Mouse (Mus musculus) heart, embryonic 10.5 days (tissue): ENCODE data around the gene Pdcd4. TPM values are rescaled to one million over a fixed set of nuclear protein-coding genes. Genes with fewer than 3 reads are reported as not detected.

Experiments
- DNase-seq: peaks from one replicate; pipeline ENCODE4 v3.0.0-alpha.2; 2017; ENCODE audit warnings: low spot score
- H3K27ac ChIP-seq: fragments of 300-500 bp; sonication (generic); 2 replicates; pipeline ENCODE4 v1.5.1; 2016; ENCODE audit warnings: mild to moderate bottlenecking
- H3K27me3 ChIP-seq: fragments of 300-500 bp; sonication (generic); 2 replicates; pipeline ENCODE4 v1.6.1; 2016; ENCODE audit warnings: mild to moderate bottlenecking; ENCODE audit not compliant: poor library complexity, insufficient read depth, severe bottlenecking
- H3K36me3 ChIP-seq: fragments of 300-500 bp; sonication (generic); 2 replicates; pipeline ENCODE4 v1.6.1; 2016; ENCODE audit warnings: mild to moderate bottlenecking, moderate library complexity
- H3K4me1 ChIP-seq: fragments of 300-500 bp; sonication (generic); 2 replicates; pipeline ENCODE4 v1.6.1; 2016; ENCODE audit warnings: mild to moderate bottlenecking
- H3K4me3 ChIP-seq: fragments of 300-500 bp; sonication (generic); 2 replicates; pipeline ENCODE4 v1.5.1; 2016; ENCODE audit warnings: mild to moderate bottlenecking, moderate library complexity
- H3K9me3 ChIP-seq: fragments of 300-500 bp; sonication (generic); 2 replicates; pipeline ENCODE4 v1.6.1; 2016; ENCODE audit warnings: mild to moderate bottlenecking, moderate library complexity
- WGBS: fragments of 180-500 bp; shearing (Covaris S2); methylation state at CpG from one replicate; pipeline ENCODE4 v1.1.7; 2016; 5-methylcytosine and 5-hydroxymethylcytosine counted together
- polyA plus RNA-seq: library from polyadenylated mRNA; unstranded; fragments of >200 nt; fragmentation: Nextera tagmentation; extraction: Ambion mirVana; gene quantifications from 2 replicates; pipeline ENCODE4 v1.2.1, GENCODE M21; 2016

The Pdcd4 gene
- polyA plus RNA-seq, 1 experiment from 2014 or later = 35.0 TPM

DNA sequence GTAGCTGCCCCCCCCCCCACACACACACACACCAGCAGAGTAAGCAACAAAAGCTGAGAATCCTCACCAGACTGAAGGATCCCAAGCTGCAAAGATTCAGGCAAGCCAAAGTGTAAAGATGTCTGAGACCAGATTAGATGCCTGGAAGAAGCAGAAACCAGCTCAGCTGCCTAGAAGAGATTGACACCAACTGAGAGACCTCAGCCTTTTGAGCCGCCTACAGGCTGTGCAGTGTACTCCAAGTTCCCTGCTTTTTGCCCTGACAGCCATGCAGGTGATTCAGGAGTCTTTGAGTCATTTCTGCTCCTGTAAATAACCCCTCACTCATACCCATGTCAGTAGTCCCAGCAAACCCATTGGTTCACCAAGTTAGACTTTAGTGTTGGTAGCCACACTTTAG lies 11.6 kb upstream of the Pdcd4 start:
- H3K4me3 ChIP-seq = no peak overlapping the region
- H3K36me3 ChIP-seq = no peaks in the 10 kb centered on the region
- DNase-seq = no peak
- no peak overlapping the region for H3K27ac ChIP-seq
- H3K27me3 ChIP-seq = no peaks in the 10 kb centered on the region
- H3K4me1 ChIP-seq = no peaks in the 10 kb centered on the region
- H3K9me3 ChIP-seq = no peaks in the 10 kb centered on the region
- 68% methylated on average over 1 of the region's 1 CpGs for WGBS

DNA sequence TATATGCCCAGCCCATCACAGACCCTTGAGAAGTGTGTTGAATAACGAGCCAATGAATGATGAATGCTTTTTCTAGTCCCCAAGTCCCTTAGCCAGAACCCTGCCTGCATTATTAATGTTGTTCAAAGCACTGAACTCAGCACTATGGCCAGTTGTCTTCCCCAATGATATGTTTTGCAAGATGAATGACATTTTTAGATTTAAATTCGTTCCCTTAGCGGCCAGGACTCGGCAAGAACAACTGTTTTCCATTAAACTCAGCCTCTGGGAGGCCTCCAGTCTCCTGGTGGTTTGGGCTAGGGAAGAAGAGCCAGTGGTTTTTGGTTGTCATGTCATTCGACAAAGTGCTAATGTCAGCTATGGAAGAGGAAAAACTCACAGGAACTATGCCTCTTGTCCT lies 10.2 kb upstream of the Pdcd4 start:
- H3K9me3 ChIP-seq = no peaks in the 10 kb centered on the region
- no peak overlapping the region for H3K4me3 ChIP-seq
- H3K4me1 ChIP-seq = no peaks in the 10 kb centered on the region
- H3K27me3 ChIP-seq = no peaks in the 10 kb centered on the region
- DNase-seq = no peak
- 70% methylated on average over 5 of the region's 5 CpGs for WGBS
- H3K27ac ChIP-seq = no peak overlapping the region
- no peaks in the 10 kb centered on the region for H3K36me3 ChIP-seq

DNA sequence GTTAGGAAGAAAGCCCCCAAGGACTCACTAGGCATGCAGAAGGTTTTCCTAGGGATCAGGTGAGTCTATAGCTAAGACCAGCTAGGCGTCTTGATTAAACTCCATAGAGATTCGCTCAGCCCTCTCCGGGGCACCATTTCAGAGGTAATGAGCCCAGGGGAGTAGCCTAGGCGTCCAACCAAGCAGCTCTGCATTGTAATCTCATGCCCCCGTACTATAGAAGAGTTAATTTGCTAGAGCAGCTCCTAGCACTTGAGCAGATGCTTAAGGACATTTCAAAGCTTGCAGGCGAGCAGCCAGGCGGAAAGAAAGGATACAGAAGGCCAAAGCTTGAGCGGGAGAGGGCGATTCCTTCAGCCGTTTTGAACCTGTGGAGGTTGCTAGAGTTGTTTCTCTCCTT lies 6.6 kb upstream of the Pdcd4 start:
- 70% methylated on average over 10 of the region's 10 CpGs for WGBS
- no peaks in the 10 kb centered on the region for H3K9me3 ChIP-seq
- no peak for DNase-seq

DNA sequence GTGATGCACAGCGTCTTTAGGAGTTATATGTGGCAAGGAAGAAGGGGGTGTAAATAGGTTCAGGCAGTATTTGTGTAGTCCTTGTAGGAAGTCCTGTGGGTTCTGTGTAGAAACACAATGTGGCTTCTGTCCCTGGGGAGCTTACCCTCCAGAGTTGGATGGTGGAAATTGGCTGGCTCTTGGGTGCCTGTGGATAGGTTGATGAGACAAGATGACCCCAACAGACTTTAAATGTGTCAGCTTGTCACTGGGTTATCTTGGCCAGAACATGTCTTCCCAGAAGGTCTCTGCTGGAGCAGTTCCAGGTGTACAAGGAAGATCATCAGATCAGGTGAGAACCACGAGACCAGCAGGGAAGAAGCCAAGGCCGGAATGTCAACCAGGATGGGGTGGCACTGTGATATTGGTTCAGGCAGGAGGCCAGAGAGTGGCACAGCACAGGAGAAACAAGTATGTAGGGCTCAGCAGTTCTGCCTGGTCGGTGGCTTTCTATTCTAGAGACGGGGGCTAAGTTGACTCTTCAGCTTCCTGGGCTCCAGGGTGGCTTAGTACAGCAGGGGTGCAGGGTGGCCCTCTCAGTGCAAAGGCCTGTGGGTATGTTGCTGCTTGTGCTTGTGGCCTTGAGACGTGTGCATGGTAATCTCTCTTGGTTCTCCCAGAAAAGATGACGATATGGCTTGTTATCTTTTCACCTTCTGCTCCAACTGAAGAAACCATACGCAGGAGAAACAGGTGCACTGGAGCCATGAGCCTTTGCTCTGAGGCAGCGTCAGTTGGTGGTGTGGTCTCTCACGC lies 5.3 kb upstream of the Pdcd4 start:
- H3K36me3 ChIP-seq = no peaks in the 10 kb centered on the region
- H3K4me3 ChIP-seq = no peak overlapping the region
- WGBS = 77% methylated on average over 10 of the region's 10 CpGs
- H3K27ac ChIP-seq = no peak overlapping the region
- DNase-seq = no peak
- peaks cover 3% of the 10 kb centered on the region; the same call in 1 of the 2 replicates for H3K27me3 ChIP-seq
- peaks cover 14% of the 10 kb centered on the region; the same call in 1 of the 2 replicates for H3K4me1 ChIP-seq
- no peaks in the 10 kb centered on the region for H3K9me3 ChIP-seq

More for the DNA sequence above, 6.6 kb upstream of the Pdcd4 start:
- Histone ChIP-seq H3K27ac (no peak overlapping the region), H3K36me3 (no peaks in the 10 kb centered on the region), H3K27me3 (no peaks in the 10 kb centered on the region), H3K4me1 (peaks cover 4% of the 10 kb centered on the region; the same call in 1 of the 2 replicates), H3K4me3 (no peak overlapping the region)

DNA sequence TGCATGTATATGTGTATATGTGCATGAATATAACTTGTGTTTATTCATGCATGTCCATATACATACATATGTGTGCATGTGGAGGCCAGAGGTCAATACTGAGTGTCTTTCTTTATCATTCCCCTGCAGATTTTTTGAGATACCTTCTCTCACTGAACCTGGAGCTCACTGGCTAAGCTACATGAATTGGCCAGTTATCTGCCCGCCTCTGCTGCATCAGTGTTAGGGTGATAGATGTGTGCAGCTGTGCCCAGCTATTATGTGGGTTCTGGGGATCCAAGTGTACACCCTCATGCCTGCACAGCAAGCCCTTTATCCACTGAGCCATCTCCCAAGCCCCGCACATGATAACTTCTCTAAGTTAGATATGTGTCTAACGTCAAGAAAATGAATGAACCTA lies 4.2 kb upstream of the Pdcd4 start:
- H3K9me3 ChIP-seq = no peaks in the 10 kb centered on the region
- peaks cover 19% of the 10 kb centered on the region; the same call in 1 of the 2 replicates for H3K4me1 ChIP-seq
- no peak overlapping the region for H3K27ac ChIP-seq
- DNase-seq = no peak
- no peaks in the 10 kb centered on the region for H3K36me3 ChIP-seq
- WGBS = 85% methylated on average over 3 of the region's 3 CpGs
- peaks cover 3% of the 10 kb centered on the region; the same call in 1 of the 2 replicates for H3K27me3 ChIP-seq
- no peak overlapping the region for H3K4me3 ChIP-seq

DNA sequence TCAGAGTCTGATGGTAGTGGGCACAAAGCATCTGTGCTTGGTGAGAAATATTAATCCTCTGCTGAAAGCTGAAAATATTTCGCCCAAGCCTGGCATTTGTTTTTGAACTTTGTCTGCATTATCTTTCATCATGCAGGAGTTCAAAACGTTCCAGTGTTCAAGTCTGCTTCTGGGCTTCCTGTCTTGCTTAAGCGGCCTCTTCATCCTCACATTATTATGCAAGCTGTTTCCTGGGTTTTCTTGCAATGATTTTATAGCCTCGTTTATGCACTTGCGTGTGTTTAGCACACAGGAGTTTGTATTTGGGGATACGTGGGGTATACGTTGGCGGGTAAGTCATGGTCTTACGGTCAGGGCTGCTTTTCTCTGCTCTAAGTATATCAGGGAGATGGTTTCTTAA lies 3.7 kb upstream of the Pdcd4 start:
- Histone ChIP-seq H3K27me3 (peaks cover 3% of the 10 kb centered on the region; the same call in 1 of the 2 replicates), H3K9me3 (no peaks in the 10 kb centered on the region), H3K27ac (no peak overlapping the region), H3K4me3 (no peak overlapping the region), H3K36me3 (no peaks in the 10 kb centered on the region), H3K4me1 (peaks cover 19% of the 10 kb centered on the region; the same call in 1 of the 2 replicates)
- WGBS = 82% methylated on average over 9 of the region's 9 CpGs
- no peak for DNase-seq

DNA sequence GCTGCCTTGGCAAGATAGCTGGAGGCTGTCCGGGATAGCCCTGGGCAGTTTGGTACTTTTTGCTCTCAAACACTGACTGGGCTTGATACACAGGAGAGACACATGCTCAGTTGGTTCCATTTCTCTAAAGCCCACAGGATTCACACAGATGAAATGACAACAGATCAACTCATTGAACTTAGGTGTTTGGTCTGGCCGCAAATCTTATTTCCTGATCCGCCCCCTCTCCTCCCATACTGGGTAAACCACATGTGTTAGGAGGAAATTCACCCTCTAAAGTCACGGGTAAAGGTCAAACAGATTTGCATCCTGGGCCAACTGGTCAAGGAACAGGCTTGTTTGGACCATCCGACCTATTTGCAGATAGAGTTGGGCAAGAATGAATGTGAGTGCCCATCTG lies 2.5 kb upstream of the Pdcd4 start:
- Histone ChIP-seq H3K36me3 (no peaks in the 10 kb centered on the region), H3K4me1 (peaks cover 24% of the 10 kb centered on the region; the same call in 1 of the 2 replicates), H3K27ac (no peak overlapping the region), H3K4me3 (no peak overlapping the region), H3K27me3 (peaks cover 3% of the 10 kb centered on the region; the same call in 1 of the 2 replicates), H3K9me3 (no peaks in the 10 kb centered on the region)
- 71% methylated on average over 5 of the region's 5 CpGs for WGBS
- DNase-seq = peak; percentile 35

DNA sequence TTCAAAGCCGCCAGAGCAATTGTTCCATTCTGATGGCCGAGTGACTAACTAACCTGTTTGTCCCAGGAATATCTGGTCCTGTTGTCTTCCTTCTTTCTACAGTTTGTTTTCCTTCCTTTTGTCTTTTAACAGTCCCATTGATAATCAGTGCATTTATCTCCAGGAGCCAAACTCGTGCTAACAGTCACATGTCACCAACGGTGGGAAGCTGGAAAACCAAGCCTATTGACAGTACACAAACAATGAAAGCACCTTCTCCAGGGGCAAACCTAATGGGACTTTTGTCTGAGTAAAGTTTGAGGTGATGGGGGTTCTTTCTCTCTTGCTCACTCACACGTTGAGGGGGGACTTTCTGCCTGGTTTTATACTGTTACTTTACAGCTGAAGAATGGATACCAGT lies 1.8 kb upstream of the Pdcd4 start:
- H3K9me3 ChIP-seq = no peaks in the 10 kb centered on the region
- H3K4me3 ChIP-seq = no peak overlapping the region
- DNase-seq = no peak
- no peaks in the 10 kb centered on the region for H3K36me3 ChIP-seq
- H3K4me1 ChIP-seq = peaks cover 24% of the 10 kb centered on the region; the same call in 1 of the 2 replicates
- 35% methylated on average over 5 of the region's 5 CpGs for WGBS
- H3K27ac ChIP-seq = no peak overlapping the region
- H3K27me3 ChIP-seq = peaks cover 3% of the 10 kb centered on the region; the same call in 1 of the 2 replicates

DNA sequence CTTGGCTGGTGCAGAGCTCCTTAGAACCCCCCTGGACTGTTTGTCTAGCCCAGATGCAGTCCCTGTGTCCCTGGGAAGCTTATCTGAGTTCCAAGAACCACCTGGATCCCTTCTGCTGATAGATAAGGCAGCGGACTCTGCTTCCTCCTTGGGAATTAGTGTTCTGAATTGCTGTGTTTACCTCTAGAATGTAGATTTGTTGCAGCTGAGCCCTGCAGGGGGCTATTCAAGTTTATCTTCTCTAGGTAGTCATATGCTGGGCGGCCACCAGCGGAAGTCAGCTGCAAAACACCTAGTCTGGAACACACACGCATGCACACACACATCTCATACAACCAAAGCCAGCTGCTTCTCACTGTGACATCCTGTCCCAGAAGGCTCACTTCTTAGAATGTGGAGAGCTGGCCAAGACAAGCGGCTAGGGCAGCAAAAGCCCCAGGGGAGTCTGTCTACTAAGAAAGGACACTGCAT lies 1.2 kb upstream of the Pdcd4 start:
- Histone ChIP-seq H3K9me3 (no peaks in the 10 kb centered on the region), H3K27me3 (peaks cover 3% of the 10 kb centered on the region; the same call in 1 of the 2 replicates), H3K36me3 (no peaks in the 10 kb centered on the region), H3K27ac (no peak overlapping the region), H3K4me3 (no peak overlapping the region), H3K4me1 (peaks cover 24% of the 10 kb centered on the region; the same call in 1 of the 2 replicates)
- no peak for DNase-seq
- 42% methylated on average over 5 of the region's 5 CpGs for WGBS

DNA sequence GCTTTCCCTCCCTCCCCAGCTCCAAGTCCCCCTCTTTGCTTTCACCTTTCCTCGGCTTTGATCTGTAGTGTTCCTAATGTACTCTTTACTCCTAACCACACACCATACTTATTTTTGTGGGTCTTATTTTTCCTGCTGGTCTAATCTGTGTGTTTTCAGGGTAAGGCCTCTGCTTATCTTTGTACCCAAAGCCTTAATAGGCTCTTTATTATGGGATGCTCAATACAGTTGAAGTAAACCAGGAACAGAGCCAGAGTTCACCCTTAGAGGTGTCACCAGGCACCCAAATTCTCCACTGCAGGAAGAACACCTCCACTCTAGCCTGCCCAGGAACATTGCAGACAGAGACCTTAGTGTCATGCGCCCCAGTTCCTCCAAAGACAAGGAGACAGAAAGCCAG lies 462 bp upstream of the Pdcd4 start:
- peak overlapping the region; percentile 39; the same call in 1 of the 2 replicates for H3K27ac ChIP-seq
- 78% methylated on average over 2 of the region's 2 CpGs for WGBS
- peaks cover 24% of the 10 kb centered on the region; the same call in 1 of the 2 replicates for H3K4me1 ChIP-seq
- H3K9me3 ChIP-seq = no peaks in the 10 kb centered on the region
- peaks cover 3% of the 10 kb centered on the region; the same call in 1 of the 2 replicates for H3K27me3 ChIP-seq
- H3K4me3 ChIP-seq = no peak overlapping the region
- no peaks in the 10 kb centered on the region for H3K36me3 ChIP-seq
- no peak for DNase-seq

DNA sequence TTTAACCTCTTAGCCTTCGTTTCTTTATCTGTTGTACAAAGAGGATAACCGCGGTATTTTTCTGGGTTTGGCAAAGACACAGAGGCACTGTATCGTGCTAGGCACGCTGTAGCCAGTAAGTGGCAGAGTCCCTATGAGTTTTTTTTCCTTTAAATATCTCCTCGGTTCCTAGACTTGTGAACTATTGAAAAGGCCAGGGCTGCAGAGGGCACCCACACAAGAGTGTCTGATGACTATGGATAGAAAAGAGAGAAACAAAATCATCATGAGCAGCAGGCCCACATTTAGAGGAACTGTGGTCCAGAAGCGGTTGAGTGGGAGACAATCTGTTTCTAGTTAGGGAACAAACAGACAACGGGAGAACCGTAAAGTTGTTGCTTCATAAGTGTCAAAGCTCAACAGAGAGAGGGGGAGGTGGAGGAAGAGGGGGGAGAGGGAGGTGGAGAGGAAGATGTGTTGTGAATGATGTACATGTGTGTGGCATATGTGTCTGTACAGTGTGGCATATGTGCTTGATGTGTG lies 868 bp downstream of the Pdcd4 start:
- Histone ChIP-seq H3K9me3 (no peaks in the 10 kb centered on the region), H3K4me3 (no peak overlapping the region), H3K4me1 (peaks cover 21% of the 10 kb centered on the region; the same call in 1 of the 2 replicates), H3K27ac (no peak overlapping the region), H3K27me3 (peaks cover 3% of the 10 kb centered on the region; the same call in 1 of the 2 replicates), H3K36me3 (no peaks in the 10 kb centered on the region)
- 63% methylated on average over 9 of the region's 9 CpGs for WGBS
- no peak for DNase-seq

DNA sequence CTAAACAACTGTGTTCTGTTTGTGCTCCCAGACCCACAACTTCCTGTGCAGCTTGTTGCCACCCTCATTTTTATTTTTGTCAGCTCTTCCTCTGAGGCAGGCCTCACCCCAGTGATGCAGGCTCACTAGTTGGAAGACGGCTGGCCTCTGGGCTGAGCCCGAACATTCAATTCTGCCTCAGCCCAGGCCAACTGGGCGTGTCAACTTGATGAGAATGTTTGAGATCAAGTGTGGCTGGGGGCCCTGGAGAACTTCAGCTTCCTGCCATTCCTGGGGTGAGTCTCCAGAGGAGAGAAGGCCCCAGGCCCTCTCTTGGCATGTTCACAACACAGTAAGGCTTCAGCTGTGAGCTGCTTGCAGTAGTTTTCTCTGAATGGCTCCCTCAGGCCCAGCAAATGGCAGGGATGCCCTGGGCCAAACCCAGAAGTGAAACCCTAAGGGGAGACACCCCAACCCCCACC lies 1.7 kb downstream of the Pdcd4 start:
- Histone ChIP-seq H3K27ac (peak overlapping the region; percentile 1; the same call in 1 of the 2 replicates), H3K4me1 (peaks cover 21% of the 10 kb centered on the region; the same call in 1 of the 2 replicates)
- 53% methylated on average over 3 of the region's 3 CpGs for WGBS

More for the DNA sequence above, 1.7 kb downstream of the Pdcd4 start:
- no peaks in the 10 kb centered on the region for H3K36me3 ChIP-seq
- no peak overlapping the region for H3K4me3 ChIP-seq
- peaks cover 3% of the 10 kb centered on the region; the same call in 1 of the 2 replicates for H3K27me3 ChIP-seq
- no peak for DNase-seq
- H3K9me3 ChIP-seq = no peaks in the 10 kb centered on the region
